Mouse (Mus musculus) MEL (cell line): ENCODE results near the gene Zbtb21. TPM values are rescaled to one million over a fixed set of nuclear protein-coding genes. Genes with fewer than 3 reads are reported as not detected.
A peak's percentile ranks its signal among the peaks of the same experiment; 100 is the strongest.

Experiments
- DNase-seq: peaks from one replicate; pipeline ENCODE4 v3.0.0; 2011; ENCODE audit warnings: low read depth, low spot score
- H3K27ac ChIP-seq: 2 replicates; pipeline ENCODE4 v1.5.1; 2012; ENCODE audit warnings: low read depth, mild to moderate bottlenecking, control low read depth, low read length, moderate library complexity; ENCODE audit not compliant: control insufficient read depth
- H3K27me3 ChIP-seq, 2 experiments: fragments of 150-350 bp in 1 of 2; sonication (generic) in 1 of 2; 2 replicates each; pipeline ENCODE4 v1.6.1; 2012; ENCODE audit warnings: low read length in 2 of 2, mild to moderate bottlenecking in 2 of 2, improper control_type of control experiment in 1 of 2, moderate library complexity in 1 of 2; ENCODE audit not compliant: insufficient read depth in 2 of 2, control insufficient read depth in 1 of 2
- H3K36me3 ChIP-seq, 2 experiments: 2 replicates each; pipeline ENCODE4 v1.6.1; 2012 to 2014; ENCODE audit warnings: low read length in 2 of 2, improper control_type of control experiment in 1 of 2, inconsistent platforms in 1 of 2, mild to moderate bottlenecking in 1 of 2; ENCODE audit not compliant: insufficient read depth in 2 of 2, control insufficient read depth in 1 of 2
- H3K4me1 ChIP-seq, 2 experiments: fragments of 150-350 bp in 1 of 2; sonication (generic) in 1 of 2; 2 replicates each; pipeline ENCODE4 v1.6.1; 2012; ENCODE audit warnings: low read length in 2 of 2, improper control_type of control experiment in 1 of 2, mild to moderate bottlenecking in 1 of 2; ENCODE audit not compliant: insufficient read depth in 2 of 2, control insufficient read depth in 1 of 2
- H3K4me3 ChIP-seq, 2 experiments: fragments of 150-350 bp in 1 of 2; sonication (generic) in 1 of 2; 2 replicates each; pipeline ENCODE4 v1.5.1; 2012; ENCODE audit warnings: low read depth in 2 of 2, low read length in 2 of 2, mild to moderate bottlenecking in 2 of 2, moderate library complexity in 2 of 2, control low read depth in 1 of 2, improper control_type of control experiment in 1 of 2; ENCODE audit not compliant: control insufficient read depth in 1 of 2, insufficient read depth in 1 of 2
- H3K79me2 ChIP-seq: 2 replicates; pipeline ENCODE4 v1.6.1; 2012; ENCODE audit warnings: mild to moderate bottlenecking, low read length, moderate library complexity; ENCODE audit not compliant: control insufficient read depth, poor library complexity, insufficient read depth
- H3K9ac ChIP-seq: 2 replicates; pipeline ENCODE4 v1.6.1; 2012; ENCODE audit warnings: low read depth, mild to moderate bottlenecking, control low read depth, low read length, moderate library complexity; ENCODE audit not compliant: control insufficient read depth, poor library complexity, severe bottlenecking
- H3K9me3 ChIP-seq: fragments of 150-350 bp; sonication (generic); replicated peaks from 2 replicates; pipeline ENCODE4 v1.6.1; 2012; ENCODE audit warnings: mild to moderate bottlenecking, low read length, improper control_type of control experiment, moderate library complexity; ENCODE audit not compliant: insufficient read depth
- BHLHE40 ChIP-seq: IDR thresholded peaks from 2 replicates; pipeline ENCODE4 v1.6.1; 2012; ENCODE audit warnings: low read depth, mild to moderate bottlenecking, inconsistent platforms, low read length, improper control_type of control experiment, borderline replicate concordance
- CHD1 ChIP-seq: IDR thresholded peaks from 2 replicates; pipeline ENCODE4 v1.6.1; 2012; ENCODE audit warnings: low read depth, mild to moderate bottlenecking, inconsistent platforms, low read length, improper control_type of control experiment
- CHD2 ChIP-seq: IDR thresholded peaks from 2 replicates; pipeline ENCODE4 v1.6.1; 2011; ENCODE audit warnings: low read length, improper control_type of control experiment
- CTCF ChIP-seq, 3 experiments: IDR thresholded peaks in 2 of 3; conservative IDR thresholded peaks in 1 of 3; 2 replicates each; pipeline ENCODE4 v1.5.1; 2011 to 2012; ENCODE audit warnings: low read length in 3 of 3, low read depth in 2 of 3, mild to moderate bottlenecking in 2 of 3, improper control_type of control experiment in 1 of 3, inconsistent platforms in 1 of 3, mixed read lengths in 1 of 3, moderate library complexity in 1 of 3; ENCODE audit not compliant: control insufficient read depth in 1 of 3, insufficient read depth in 1 of 3, poor library complexity in 1 of 3, severe bottlenecking in 1 of 3
- E2F4 ChIP-seq: IDR thresholded peaks from 2 replicates; pipeline ENCODE4 v1.6.1; 2011; ENCODE audit warnings: low read depth, low read length, improper control_type of control experiment, borderline replicate concordance
- ELF1 ChIP-seq: IDR thresholded peaks from 2 replicates; pipeline ENCODE4 v1.6.1; 2014; ENCODE audit warnings: low read depth, mild to moderate bottlenecking, inconsistent platforms, low read length, improper control_type of control experiment, moderate library complexity
- ETS1 ChIP-seq: IDR thresholded peaks from 2 replicates; pipeline ENCODE4 v1.6.1; 2012; ENCODE audit warnings: low read depth, mild to moderate bottlenecking, inconsistent platforms, low read length, improper control_type of control experiment, moderate library complexity
- GABPA ChIP-seq: IDR thresholded peaks from 2 replicates; pipeline ENCODE4 v1.6.1; 2012; ENCODE audit warnings: low read depth, mild to moderate bottlenecking, inconsistent platforms, low read length, improper control_type of control experiment, moderate library complexity
- GATA1 ChIP-seq: IDR thresholded peaks from 2 replicates; pipeline ENCODE4 v1.6.1; 2011; ENCODE audit warnings: low read depth, low read length, improper control_type of control experiment
- HCFC1 ChIP-seq: IDR thresholded peaks from 2 replicates; pipeline ENCODE4 v1.6.1; 2012; ENCODE audit warnings: low read depth, mild to moderate bottlenecking, inconsistent platforms, low read length, improper control_type of control experiment, moderate library complexity
- JUND ChIP-seq: IDR thresholded peaks from 2 replicates; pipeline ENCODE4 v1.6.1; 2011; ENCODE audit warnings: low read depth, mild to moderate bottlenecking, improper control_type of control experiment, low read length
- KAT2A ChIP-seq: conservative IDR thresholded peaks from 2 replicates; pipeline ENCODE4 v1.6.1; 2012; ENCODE audit warnings: low read depth, low read length, improper control_type of control experiment, inconsistent platforms
- MAFK ChIP-seq: IDR thresholded peaks from 2 replicates; pipeline ENCODE4 v1.6.1; 2011; ENCODE audit warnings: low read depth, mild to moderate bottlenecking, low read length, improper control_type of control experiment, borderline replicate concordance
- MAX ChIP-seq: IDR thresholded peaks from 2 replicates; pipeline ENCODE4 v1.6.1; 2011; ENCODE audit warnings: low read length, improper control_type of control experiment
- MAZ ChIP-seq: IDR thresholded peaks from 2 replicates; pipeline ENCODE4 v1.6.1; 2012; ENCODE audit warnings: low read depth, mild to moderate bottlenecking, inconsistent platforms, low read length, improper control_type of control experiment
- MEF2A ChIP-seq: IDR thresholded peaks from 2 replicates; pipeline ENCODE4 v1.6.1; 2014; ENCODE audit warnings: low read depth, mild to moderate bottlenecking, inconsistent platforms, low read length, improper control_type of control experiment; ENCODE audit not compliant: poor library complexity, insufficient replicate concordance, severe bottlenecking; ENCODE audit errors: extremely low read depth
- MXI1 ChIP-seq: IDR thresholded peaks from 2 replicates; pipeline ENCODE4 v1.6.1; 2011; ENCODE audit warnings: mild to moderate bottlenecking, low read depth, low read length, improper control_type of control experiment
- MYB ChIP-seq: IDR thresholded peaks from 2 replicates; pipeline ENCODE4 v1.6.1; 2011; ENCODE audit warnings: mild to moderate bottlenecking, low read depth, low read length, improper control_type of control experiment
- MYC ChIP-seq: IDR thresholded peaks from 2 replicates; pipeline ENCODE4 v1.6.1; 2011; ENCODE audit warnings: low read depth, mild to moderate bottlenecking, low read length, improper control_type of control experiment, moderate library complexity
- NELFE ChIP-seq: IDR thresholded peaks from 2 replicates; pipeline ENCODE4 v1.6.1; 2011; ENCODE audit warnings: low read depth, low read length, improper control_type of control experiment
- NRF1 ChIP-seq: IDR thresholded peaks from 2 replicates; pipeline ENCODE4 v1.6.1; 2014; ENCODE audit warnings: low read depth, mild to moderate bottlenecking, inconsistent platforms, low read length, improper control_type of control experiment, moderate library complexity; ENCODE audit not compliant: poor library complexity, insufficient read depth, severe bottlenecking
- POLR2A ChIP-seq, 2 experiments: IDR thresholded peaks; 2 replicates each; pipeline ENCODE4 v1.6.1; 2011 to 2012; ENCODE audit warnings: low read length in 2 of 2, mild to moderate bottlenecking in 2 of 2, control low read depth in 1 of 2, improper control_type of control experiment in 1 of 2, low read depth in 1 of 2, moderate library complexity in 1 of 2; ENCODE audit not compliant: control insufficient read depth in 1 of 2, insufficient read depth in 1 of 2, poor library complexity in 1 of 2
- POLR2AphosphoS2 ChIP-seq: IDR thresholded peaks from 2 replicates; pipeline ENCODE4 v1.6.1; 2011; ENCODE audit warnings: low read length, improper control_type of control experiment
- POLR2AphosphoS5 ChIP-seq: IDR thresholded peaks from 2 replicates; pipeline ENCODE4 v1.6.1; 2012; ENCODE audit warnings: low read depth, borderline replicate concordance, mild to moderate bottlenecking, inconsistent platforms, low read length, moderate library complexity, mixed read lengths
- RCOR1 ChIP-seq: IDR thresholded peaks from 2 replicates; pipeline ENCODE4 v1.6.1; 2012; ENCODE audit warnings: low read depth, mild to moderate bottlenecking, inconsistent platforms, low read length, improper control_type of control experiment
- SIN3A ChIP-seq: IDR thresholded peaks from 2 replicates; pipeline ENCODE4 v1.6.1; 2012; ENCODE audit warnings: low read length, improper control_type of control experiment, inconsistent platforms
- SMC3 ChIP-seq: IDR thresholded peaks from 2 replicates; pipeline ENCODE4 v1.6.1; 2011; ENCODE audit warnings: low read depth, low read length, improper control_type of control experiment
- TAL1 ChIP-seq: IDR thresholded peaks from 2 replicates; pipeline ENCODE4 v1.6.1; 2012; ENCODE audit warnings: mild to moderate bottlenecking, inconsistent platforms, low read length, moderate library complexity, mixed read lengths
- TBP ChIP-seq: IDR thresholded peaks from 2 replicates; pipeline ENCODE4 v1.8.0; 2011; ENCODE audit warnings: low read depth, low read length, improper control_type of control experiment
- TCF12 ChIP-seq: IDR thresholded peaks from 2 replicates; pipeline ENCODE4 v1.6.1; 2014; ENCODE audit warnings: low read depth, mild to moderate bottlenecking, inconsistent platforms, low read length, improper control_type of control experiment, moderate library complexity
- UBTF ChIP-seq: IDR thresholded peaks from 2 replicates; pipeline ENCODE4 v1.6.1; 2012; ENCODE audit warnings: low read depth, mild to moderate bottlenecking, inconsistent platforms, low read length, improper control_type of control experiment, moderate library complexity, borderline replicate concordance; ENCODE audit not compliant: insufficient read depth
- USF1 ChIP-seq: IDR thresholded peaks from 2 replicates; pipeline ENCODE4 v1.6.1; 2014; ENCODE audit warnings: low read depth, mild to moderate bottlenecking, inconsistent platforms, low read length, improper control_type of control experiment, moderate library complexity
- USF2 ChIP-seq, 2 experiments: IDR thresholded peaks; 2 replicates each; pipeline ENCODE4 v1.6.1; 2011 to 2012; ENCODE audit warnings: improper control_type of control experiment in 2 of 2, low read length in 2 of 2, borderline replicate concordance in 1 of 2, inconsistent platforms in 1 of 2, low read depth in 1 of 2, mild to moderate bottlenecking in 1 of 2; ENCODE audit not compliant: insufficient read depth in 1 of 2
- ZC3H11A ChIP-seq: IDR thresholded peaks from 2 replicates; pipeline ENCODE4 v1.6.1; 2012; ENCODE audit warnings: low read depth, mild to moderate bottlenecking, inconsistent platforms, low read length, improper control_type of control experiment
- ZKSCAN1 ChIP-seq: IDR thresholded peaks from 2 replicates; pipeline ENCODE4 v1.6.1; 2012; ENCODE audit warnings: low read depth, mild to moderate bottlenecking, inconsistent platforms, low read length, improper control_type of control experiment, moderate library complexity
- ZMIZ1 ChIP-seq: IDR thresholded peaks from 2 replicates; pipeline ENCODE4 v1.6.1; 2012; ENCODE audit warnings: low read depth, mild to moderate bottlenecking, inconsistent platforms, low read length, improper control_type of control experiment, moderate library complexity
- ZNF384 ChIP-seq: IDR thresholded peaks from 2 replicates; pipeline ENCODE4 v1.6.1; 2012; ENCODE audit warnings: low read depth, mild to moderate bottlenecking, inconsistent platforms, low read length, improper control_type of control experiment
- polyA plus RNA-seq, 2 experiments: library from polyadenylated mRNA; stranded (reverse) in 1 of 2; unstranded in 1 of 2; fragments of >175 nt in 1 of 2; fragments of >200 nt in 1 of 2; gene quantifications; 2 replicates each; pipeline versions ENCODE4 v1.2.1 to v1.2.4; 2012; ENCODE audit warnings: low replicate concordance in 2 of 2, low read depth in 1 of 2; ENCODE audit not compliant: insufficient read length in 2 of 2, insufficient read depth in 1 of 2, missing spikeins in 1 of 2
- total RNA-seq: library from RNA; depleted of rRNA; stranded (reverse); fragments of 300-350 nt; gene quantifications from 2 replicates; pipeline ENCODE4 v1.2.3, GENCODE M21; 2012

The Zbtb21 gene
- total and polyA plus RNA-seq, 3 experiments: 7.3 to 9.6 TPM; not detected in 1

DNA sequence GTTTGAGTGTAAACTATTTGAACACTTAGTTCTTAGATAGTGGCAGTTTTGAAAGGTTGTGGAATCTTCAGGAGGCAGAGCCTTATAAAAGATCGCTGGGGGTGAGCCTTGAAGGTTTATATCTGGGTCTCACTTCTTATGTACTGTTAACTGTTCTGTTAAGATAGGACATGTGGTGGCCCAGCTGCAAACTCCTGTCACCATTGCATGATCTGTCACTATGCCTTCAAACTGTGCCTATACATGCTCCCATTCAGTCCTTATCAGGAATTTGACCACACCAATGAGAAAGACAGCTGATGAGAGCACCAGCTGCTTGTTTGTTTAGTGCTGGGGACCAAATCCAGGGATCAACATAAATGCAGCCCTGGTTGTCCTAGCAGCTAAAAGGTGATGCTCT is 14.9 kb upstream of the Zbtb21 start:
- Histone ChIP-seq H3K4me1 (peaks cover 2 to 7% of the 10 kb centered on the region in 2 experiments; a peak in 3 of 4 replicates), H3K9ac (no peak overlapping the region), H3K36me3 (peaks cover 0 to 3% of the 10 kb centered on the region in 2 experiments; a peak in 2 of 4 replicates), H3K4me3 (no peak overlapping the region), H3K79me2 (no peaks in the 10 kb centered on the region; the same call in 1 of the 2 replicates), H3K27me3 (no peaks in the 10 kb centered on the region), H3K9me3 (no peaks in the 10 kb centered on the region), H3K27ac (peak overlapping the region; percentile 35; the same call in 1 of the 2 replicates)
- peak; percentile 50 for DNase-seq
- TF ChIP-seq TAL1 (peak; percentile 24; the same call in 1 of the 2 replicates), HCFC1 (no peak), ZMIZ1 (no peak), E2F4 (no peak), SIN3A (peak; percentile 33; the same call in 1 of the 2 replicates), POLR2AphosphoS2 (no peak), JUND (no peak), CHD1 (no peak), UBTF (no peak), MXI1 (peak; percentile 59; the same call in 1 of the 2 replicates), NELFE (no peak), ZKSCAN1 (no peak), KAT2A (no peak), MAZ (no peak), TCF12 (peak; percentile 81; the same call in 1 of the 2 replicates), MYB (peak; percentile 22; the same call in 1 of the 2 replicates), GABPA (no peak), SMC3 (no peak), BHLHE40 (no peak), CHD2 (no peak), USF1 (no peak; the same call in 1 of the 2 replicates), POLR2AphosphoS5 (no peak), ZC3H11A (no peak), MAFK (no peak), CTCF (IDR thresholded peaks at IDR 0.05 in 2 of 3, conservative IDR thresholded peaks at IDR 0.05 in 1 of 3; ENCODE audit: control insufficient read depth in 1 of 3, insufficient read depth in 1 of 3, low read depth in 2 of 3, low read length in 3 of 3, poor library complexity in 1 of 3, severe bottlenecking in 1 of 3) (no peak), NRF1 (no peak), ELF1 (no peak), MAX (peak; percentile 64), ZNF384 (no peak), GATA1 (peak; percentile 45; the same call in 1 of the 2 replicates), ETS1 (peak; percentile 96), MEF2A (no peak), USF2 (IDR thresholded peaks at IDR 0.05; ENCODE audit: borderline replicate concordance in 1 of 2, insufficient read depth in 1 of 2, low read depth in 1 of 2, low read length in 2 of 2) (no peak), RCOR1 (no peak), POLR2A (IDR thresholded peaks at IDR 0.05; ENCODE audit: control insufficient read depth in 1 of 2, insufficient read depth in 1 of 2, low read depth in 1 of 2, low read length in 2 of 2, poor library complexity in 1 of 2) (no peak), MYC (no peak), TBP (no peak)
